In the genomic region with DNA sequence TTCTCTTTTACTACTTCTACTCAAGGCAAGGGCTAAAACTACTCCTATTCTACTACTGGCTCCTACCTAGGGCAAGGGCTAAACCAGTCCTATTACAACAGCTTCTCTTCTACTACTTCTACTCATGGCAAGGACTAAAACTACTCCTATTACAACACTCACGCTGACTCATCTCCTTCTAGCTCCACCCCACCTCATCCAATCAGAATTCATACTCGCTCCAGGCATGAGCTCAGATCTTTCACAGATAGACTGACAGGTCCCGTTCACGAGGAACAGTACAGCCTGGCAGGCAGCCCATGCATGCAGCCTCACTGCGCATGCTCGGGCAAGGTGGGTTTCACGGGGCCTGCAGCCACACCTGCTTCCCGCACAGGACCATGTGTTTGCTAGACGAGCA, we compare ENCODE assay signal across 17 mouse cellular contexts.
A peak's percentile ranks its signal among the peaks of the same experiment; 100 is the strongest.
DNase-seq lines count a peak whose midpoint lies in the region; ATAC-seq lines count a peak whose summit lies in the region.
"Had no signal": no experiment of that assay in that cellular context is flagged by ENCODE, and none has a peak within 500 bp of the region (broad histone marks: within the 10 kb centered on the region; RNA-seq: fewer than 3 reads in every experiment).

No protein-coding gene starts in this region.

- H3K27ac ChIP-seq in embryonic facial prominence, embryonic 14.5 days (replicated peaks; ENCODE audit: low read depth, low read length) = no peak overlapping the region
- H3K27ac ChIP-seq in embryonic facial prominence, embryonic 10.5 days (replicated peaks) = no peak overlapping the region
- H3K27ac ChIP-seq: hindbrain, embryonic 12.5 days; limb, embryonic 12.5 days had no signal

- H3K27me3 ChIP-seq in embryonic facial prominence, embryonic 14.5 days (replicated peaks; ENCODE audit: control insufficient read depth, insufficient read depth, low read length) = no peaks in the 10 kb centered on the region
- peaks cover 37% of the 10 kb centered on the region for H3K27me3 ChIP-seq in embryonic facial prominence, embryonic 10.5 days (replicated peaks; ENCODE audit: low read depth, poor library complexity, severe bottlenecking)

- no peaks in the 10 kb centered on the region for H3K4me1 ChIP-seq in embryonic facial prominence, embryonic 14.5 days (ENCODE audit: control insufficient read depth, insufficient read depth, low read length)
- no peaks in the 10 kb centered on the region for H3K4me1 ChIP-seq in embryonic facial prominence, embryonic 10.5 days
- H3K4me1 ChIP-seq: hindbrain, embryonic 12.5 days; limb, embryonic 12.5 days had no signal

- H3K9ac ChIP-seq in embryonic facial prominence, embryonic 14.5 days (ENCODE audit: low read depth, low read length) = no peak overlapping the region
- H3K9ac ChIP-seq: forebrain, postnatal 0 days; hindbrain, embryonic 12.5 days; limb, embryonic 12.5 days had no signal

- 64% methylated on average over 9 of the region's 9 CpGs for WGBS in embryonic facial prominence, embryonic 14.5 days
- WGBS in embryonic facial prominence, embryonic 10.5 days = 90% methylated on average over 9 of the region's 9 CpGs

- no peak overlapping the region for H3K4me2 ChIP-seq in embryonic facial prominence, embryonic 14.5 days (ENCODE audit: low read depth, low read length)
- H3K4me2 ChIP-seq: hindbrain, embryonic 12.5 days; limb, embryonic 12.5 days had no signal

- no peaks in the 10 kb centered on the region for H3K36me3 ChIP-seq in embryonic facial prominence, embryonic 14.5 days (ENCODE audit: control insufficient read depth, insufficient read depth, low read length)
- no peaks in the 10 kb centered on the region for H3K36me3 ChIP-seq in embryonic facial prominence, embryonic 10.5 days (replicated peaks)
- H3K36me3 ChIP-seq: G1E; hindbrain, embryonic 12.5 days; limb, embryonic 12.5 days had no signal

- no peak overlapping the region for H3K4me3 ChIP-seq in embryonic facial prominence, embryonic 14.5 days (ENCODE audit: low read depth, low read length)
- H3K4me3 ChIP-seq in embryonic facial prominence, embryonic 10.5 days = no peak overlapping the region
- H3K4me3 ChIP-seq: hindbrain, embryonic 12.5 days; limb, embryonic 12.5 days had no signal

- 0 out of 2 replicates have a peak, but pooled peaks cover 5% of the 10 kb centered on the region for H3K9me3 ChIP-seq in embryonic facial prominence, embryonic 14.5 days (ENCODE audit: control insufficient read depth, low read length)
- H3K9me3 ChIP-seq in embryonic facial prominence, embryonic 10.5 days = peaks cover 4% of the 10 kb centered on the region; the same call in 1 of the 2 replicates
- H3K9me3 ChIP-seq: G1E; hindbrain, embryonic 12.5 days; limb, embryonic 12.5 days had no signal

- ATAC-seq in embryonic facial prominence, embryonic 14.5 days (ENCODE audit: low read depth) = no peak
- peak; percentile 56 for ATAC-seq in granulocyte monocyte progenitor cell, adult 5-6 weeks (replicated peaks; ENCODE audit: poor library complexity, severe bottlenecking)
- no peak for ATAC-seq in frontal cortex, adult (ENCODE audit: low TSS enrichment)
- ATAC-seq in erythroblast, adult 5-6 weeks (replicated peaks; ENCODE audit: low FRiP score, poor library complexity, severe bottlenecking) = no peak
- ATAC-seq: forebrain, postnatal 0 days had no signal

- peak; percentile 14 for DNase-seq in embryonic facial prominence, embryonic 14.5 days (ENCODE audit: low spot score)
- no peak for DNase-seq in embryonic facial prominence, embryonic 10.5 days (ENCODE audit: low spot score)
- DNase-seq in 3134 (ENCODE audit: extremely low read depth, insufficient read length, low spot score) (peak; percentile 53), ZHBTc4 (ENCODE audit: low read depth, low spot score) (peak; percentile 2)
- DNase-seq in cerebellum, postnatal 10 days = no peak
- DNase-seq: cerebellum, adult 2 months; forebrain, postnatal 0 days; gastrocnemius, postnatal 25 days; kidney, adult 2 months; kidney, postnatal 4 days; layer of hippocampus, postnatal 36 days had no signal

Comparison
In these comparisons a context has a peak if more than half of its experiments do, and no peak if none do; other contexts are left out.
1. DNase-seq: peak in embryonic facial prominence, embryonic 14.5 days (single experiment), 3134 (single experiment) and ZHBTc4 (single experiment); none in embryonic facial prominence, embryonic 10.5 days (single experiment) and cerebellum, postnatal 10 days (0 of 2).